Mouse (Mus musculus) CH12.LX (cell line): Measurements from ENCODE around the gene Msmp.

Source experiments
- BHLHE40 ChIP-seq: IDR thresholded peaks from 2 replicates; pipeline ENCODE4 v1.6.1; 2011; ENCODE audit warnings: mild to moderate bottlenecking, low read depth, low read length, improper control_type of control experiment
- CTCF ChIP-seq, 2 experiments: IDR thresholded peaks in 1 of 2; conservative IDR thresholded peaks in 1 of 2; 2 replicates each; pipeline ENCODE4 v1.5.1; 2011 to 2012; ENCODE audit warnings: low read depth in 2 of 2, low read length in 2 of 2, improper control_type of control experiment in 1 of 2, inconsistent platforms in 1 of 2, mild to moderate bottlenecking in 1 of 2, moderate library complexity in 1 of 2
- GABPA ChIP-seq: IDR thresholded peaks from 2 replicates; pipeline ENCODE4 v1.6.1; 2012; ENCODE audit warnings: low read depth, low read length, improper control_type of control experiment, inconsistent platforms; ENCODE audit not compliant: insufficient replicate concordance
- JUN ChIP-seq: IDR thresholded peaks from 2 replicates; pipeline ENCODE4 v1.6.1; 2011; ENCODE audit warnings: low read depth, mild to moderate bottlenecking, low read length, improper control_type of control experiment, moderate library complexity; ENCODE audit not compliant: insufficient read depth
- MAX ChIP-seq: IDR thresholded peaks from 2 replicates; pipeline ENCODE4 v1.6.1; 2011; ENCODE audit warnings: low read length, improper control_type of control experiment
- NELFE ChIP-seq: IDR thresholded peaks from 2 replicates; pipeline ENCODE4 v1.6.1; 2011; ENCODE audit warnings: low read depth, low read length, improper control_type of control experiment
- NRF1 ChIP-seq: IDR thresholded peaks from 2 replicates; pipeline ENCODE4 v1.6.1; 2014; ENCODE audit warnings: low read depth, mild to moderate bottlenecking, inconsistent platforms, low read length, improper control_type of control experiment, moderate library complexity
- RAD21 ChIP-seq: IDR thresholded peaks from 2 replicates; pipeline ENCODE4 v1.6.1; 2011; ENCODE audit warnings: low read depth, mild to moderate bottlenecking, low read length, improper control_type of control experiment, moderate library complexity
- SIN3A ChIP-seq: IDR thresholded peaks from 2 replicates; pipeline ENCODE4 v1.6.1; 2012; ENCODE audit warnings: low read length, improper control_type of control experiment, inconsistent platforms
- SMC3 ChIP-seq: IDR thresholded peaks from 2 replicates; pipeline ENCODE4 v1.6.1; 2011; ENCODE audit warnings: low read depth, low read length, improper control_type of control experiment
- USF1 ChIP-seq: IDR thresholded peaks from 2 replicates; pipeline ENCODE4 v1.6.1; 2014; ENCODE audit warnings: low read depth, mild to moderate bottlenecking, inconsistent platforms, low read length, improper control_type of control experiment
- USF2 ChIP-seq: conservative IDR thresholded peaks from 2 replicates; pipeline ENCODE4 v1.6.1; 2011; ENCODE audit warnings: low read depth, low read length, improper control_type of control experiment
- ZMIZ1 ChIP-seq: IDR thresholded peaks from 2 replicates; pipeline ENCODE4 v1.6.1; 2012; ENCODE audit warnings: low read depth, mild to moderate bottlenecking, inconsistent platforms, low read length, improper control_type of control experiment
- ZNF384 ChIP-seq: IDR thresholded peaks from 2 replicates; pipeline ENCODE4 v1.6.1; 2012; ENCODE audit warnings: low read depth, low read length, improper control_type of control experiment, inconsistent platforms

DNA sequence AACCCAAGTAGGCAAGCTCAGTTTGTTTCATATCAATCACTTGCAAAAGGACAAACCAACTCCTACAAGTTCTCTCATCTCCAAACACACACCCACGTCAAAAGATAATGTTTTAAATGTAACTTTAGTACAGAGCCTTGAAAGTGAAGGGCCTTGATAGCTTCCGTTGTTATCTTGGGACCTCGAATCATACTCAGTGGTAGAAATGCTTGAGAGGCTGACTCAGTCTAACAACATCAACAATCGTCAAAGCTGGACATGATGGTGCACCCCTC is 20.8 kb downstream of the Msmp start:
- no peak for TF ChIP-seq ZMIZ1
- no peak for TF ChIP-seq NELFE
- TF ChIP-seq RAD21, result no peak
- TF ChIP-seq SMC3, result no peak
- no peak for TF ChIP-seq ZNF384
- TF ChIP-seq USF2, result no peak
- TF ChIP-seq SIN3A, result no peak
- no peak for TF ChIP-seq JUN
- no peak for TF ChIP-seq MAX
- TF ChIP-seq CTCF (conservative IDR thresholded peaks at IDR 0.05 in 1 of 2, IDR thresholded peaks at IDR 0.05 in 1 of 2; ENCODE audit: low read depth in 2 of 2, low read length in 2 of 2), result no peak
- no peak for TF ChIP-seq BHLHE40
- TF ChIP-seq GABPA, result no peak
- TF ChIP-seq USF1, result no peak
- no peak for TF ChIP-seq NRF1
